Mouse (Mus musculus) lung, adult 2 months (tissue): ENCODE data around the gene Kdm1a. TPM values are rescaled to one million over a fixed set of nuclear protein-coding genes. Genes with fewer than 3 reads are reported as not detected.

ENCODE experiments used
- DNase-seq: peaks from one replicate; pipeline ENCODE4 v3.0.0; 2022
- H3K4me1 ChIP-seq: fragments of 200-500 bp; 2 replicates; pipeline ENCODE4 v1.6.1; 2011; ENCODE audit warnings: low read length; ENCODE audit not compliant: control insufficient read depth, insufficient read depth
- H3K4me3 ChIP-seq: fragments of 200-500 bp; replicated peaks from 2 replicates; pipeline ENCODE3; 2011; ENCODE audit warnings: low read depth, mild to moderate bottlenecking, control low read depth, low read length; ENCODE audit errors: extremely low read depth
- CTCF ChIP-seq: fragments of 200-500 bp; IDR thresholded peaks from 2 replicates; pipeline ENCODE4 v1.5.1; 2011; ENCODE audit warnings: mild to moderate bottlenecking, low read length, control low read depth; ENCODE audit not compliant: insufficient read depth
- POLR2A ChIP-seq: fragments of 200-500 bp; IDR thresholded peaks from 2 replicates; pipeline ENCODE4 v1.6.1; 2011; ENCODE audit warnings: low read depth, mild to moderate bottlenecking, control low read depth, low read length, borderline replicate concordance; ENCODE audit errors: extremely low read depth
- WGBS: fragments of 180-500 bp; shearing (Covaris S2); methylation state at CpG from one replicate; pipeline ENCODE4 v1.1.7; 2018; 5-methylcytosine and 5-hydroxymethylcytosine counted together
- polyA plus RNA-seq: library from polyadenylated mRNA; depleted of rRNA; stranded (reverse); fragments of >200 nt; gene quantifications from 2 replicates; pipeline ENCODE4 v1.2.3, GENCODE M21; 2012

Kdm1a gene
- polyA plus RNA-seq, 1 experiment = 24.5 TPM

GRCm38 (mm10) chr4:136547721-136548120, 54.8 kb downstream of the Kdm1a start:
- no peak for DNase-seq
- peaks cover 6% of the 10 kb centered on the region; the same call in 1 of the 2 replicates for H3K4me1 ChIP-seq
- TF ChIP-seq CTCF = no peak
- no peak for TF ChIP-seq POLR2A
- no peak overlapping the region for H3K4me3 ChIP-seq
- 79% methylated on average over 1 of the region's 1 CpGs for WGBS

GRCm38 (mm10) chr4:136546279-136547045, 56.1 kb downstream of the Kdm1a start:
- no peak for DNase-seq
- Histone ChIP-seq H3K4me1 (peaks cover 6% of the 10 kb centered on the region; the same call in 1 of the 2 replicates), H3K4me3 (no peak overlapping the region)
- TF ChIP-seq POLR2A = no peak
- no peak for TF ChIP-seq CTCF
- WGBS = 48% methylated on average over 3 of the region's 3 CpGs

GRCm38 (mm10) chr4:136545151-136545550, 57.4 kb downstream of the Kdm1a start:
- TF ChIP-seq POLR2A = no peak
- no peak for TF ChIP-seq CTCF
- no peak overlapping the region for H3K4me3 ChIP-seq
- no peak for DNase-seq
- WGBS = 84% methylated on average over 3 of the region's 3 CpGs
- peaks cover 6% of the 10 kb centered on the region; the same call in 1 of the 2 replicates for H3K4me1 ChIP-seq

GRCm38 (mm10) chr4:136526412-136526811, 76.1 kb downstream of the Kdm1a start:
- 20% methylated on average over 4 of the region's 4 CpGs for WGBS
- peak; percentile 66 for TF ChIP-seq CTCF
- TF ChIP-seq POLR2A = no peak
- DNase-seq = peak; percentile 44
- Histone ChIP-seq H3K4me3 (no peak overlapping the region), H3K4me1 (peaks cover 1% of the 10 kb centered on the region)

GRCm38 (mm10) chr4:136524309-136524708, 78.2 kb downstream of the Kdm1a start:
- Histone ChIP-seq H3K4me1 (peaks cover 6% of the 10 kb centered on the region), H3K4me3 (no peak overlapping the region)
- TF ChIP-seq CTCF (no peak), POLR2A (no peak)
- 84% methylated on average over 2 of the region's 2 CpGs for WGBS
- DNase-seq = no peak

- H3K4me1 ChIP-seq = peaks cover 6% of the 10 kb centered on the region
- H3K4me3 ChIP-seq = no peak overlapping the region
- 61% methylated on average over 5 of the region's 5 CpGs for WGBS
- no peak for DNase-seq
- TF ChIP-seq POLR2A (no peak), CTCF (no peak)
Measured at GRCm38 (mm10) chr4:136521898-136522297, 80.6 kb downstream of the Kdm1a start.

GRCm38 (mm10) chr4:136519866-136520265, 82.7 kb downstream of the Kdm1a start:
- DNase-seq = no peak
- Histone ChIP-seq H3K4me3 (no peak overlapping the region), H3K4me1 (peaks cover 13% of the 10 kb centered on the region)
- TF ChIP-seq CTCF = no peak

- no peak for DNase-seq
- peaks cover 16% of the 10 kb centered on the region for H3K4me1 ChIP-seq
- 83% methylated on average over 2 of the region's 2 CpGs for WGBS
- no peak overlapping the region for H3K4me3 ChIP-seq
- no peak for TF ChIP-seq CTCF
Measured at GRCm38 (mm10) chr4:136518576-136518975, 83.9 kb downstream of the Kdm1a start.

- peaks cover 18% of the 10 kb centered on the region for H3K4me1 ChIP-seq
Measured at GRCm38 (mm10) chr4:136518141-136518540, 84.4 kb downstream of the Kdm1a start.

GRCm38 (mm10) chr4:136512905-136513304, 89.6 kb downstream of the Kdm1a start:
- DNase-seq = no peak
- no peak for TF ChIP-seq POLR2A
- no peak for TF ChIP-seq CTCF
- H3K4me1 ChIP-seq = peaks cover 23% of the 10 kb centered on the region
- no peak overlapping the region for H3K4me3 ChIP-seq

More at GRCm38 (mm10) chr4:136518141-136518540, 84.4 kb downstream of the Kdm1a start:
- no peak for DNase-seq
- WGBS = 72% methylated on average over 2 of the region's 2 CpGs
- no peak overlapping the region for H3K4me3 ChIP-seq
- TF ChIP-seq POLR2A = no peak
- TF ChIP-seq CTCF = no peak
